In the genomic region with DNA sequence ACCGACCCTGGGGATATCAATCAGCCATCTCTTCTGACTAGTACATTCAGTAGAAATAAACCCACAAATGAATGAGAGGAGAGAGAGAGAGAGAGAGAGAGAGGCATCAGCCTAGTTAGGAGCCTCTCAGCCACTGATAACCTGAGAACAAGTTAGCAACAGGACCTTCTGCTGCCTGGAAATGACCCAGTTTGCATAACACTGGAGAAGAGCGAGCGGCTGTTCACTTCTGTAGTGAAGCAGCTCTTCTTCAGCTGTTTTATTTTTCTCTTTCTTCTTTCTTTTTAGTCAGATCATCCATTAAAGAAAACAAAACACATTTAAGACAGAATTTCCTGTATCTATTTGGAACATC, we compare ENCODE assay signal across 14 mouse cellular contexts.
DNase-seq lines count a peak whose midpoint lies in the region; ATAC-seq lines count a peak whose summit lies in the region.
"Had no signal": no experiment of that assay in that cellular context is flagged by ENCODE, and none has a peak within 500 bp of the region (broad histone marks: within the 10 kb centered on the region; RNA-seq: fewer than 3 reads in every experiment).

No protein-coding gene starts in this region.

- H3K36me3 ChIP-seq in kidney, embryonic 15.5 days: no peaks in the 10 kb centered on the region
- H3K36me3 ChIP-seq in limb, embryonic 12.5 days: no peaks in the 10 kb centered on the region
- H3K36me3 ChIP-seq: heart, embryonic 10.5 days; liver, embryonic 12.5 days had no signal

- H3K27ac ChIP-seq in kidney, embryonic 15.5 days: peak overlapping the region; percentile 64; the same call in 1 of the 2 replicates
- H3K27ac ChIP-seq in limb, embryonic 12.5 days: peak overlapping the region; percentile 66
- H3K27ac ChIP-seq: heart, embryonic 10.5 days; liver, embryonic 12.5 days; macrophage had no signal

- 34% methylated on average over 3 of the region's 3 CpGs for WGBS in kidney, embryonic 15.5 days
- WGBS in limb, embryonic 12.5 days: 29% methylated on average over 3 of the region's 3 CpGs

- H3K4me3 ChIP-seq in kidney, embryonic 15.5 days (replicated peaks): no peak overlapping the region
- no peak overlapping the region for H3K4me3 ChIP-seq in limb, embryonic 12.5 days (replicated peaks)
- H3K4me3 ChIP-seq: heart, embryonic 10.5 days; liver, embryonic 12.5 days; myocyte had no signal

- H3K27me3 ChIP-seq in kidney, embryonic 15.5 days: no peaks in the 10 kb centered on the region
- no peaks in the 10 kb centered on the region for H3K27me3 ChIP-seq in limb, embryonic 12.5 days
- H3K27me3 ChIP-seq: liver, embryonic 12.5 days had no signal

- no peak for ATAC-seq in kidney, embryonic 15.5 days (replicated peaks; ENCODE audit: low FRiP score)
- ATAC-seq in limb, embryonic 12.5 days (ENCODE audit: insufficient number of reproducible peaks, insufficient read depth, low FRiP score, low TSS enrichment, low read depth): no peak
- no peak for ATAC-seq in megakaryocyte-erythroid progenitor cell, adult 5-6 weeks (replicated peaks; ENCODE audit: low FRiP score, low TSS enrichment, poor library complexity, severe bottlenecking)
- ATAC-seq: inflammation-experienced regulatory T-cells, adult 6 months; liver, embryonic 12.5 days had no signal

- no peaks in the 10 kb centered on the region for H3K9me3 ChIP-seq in kidney, embryonic 15.5 days (replicated peaks)
- peaks cover 4% of the 10 kb centered on the region; the same call in 1 of the 2 replicates for H3K9me3 ChIP-seq in limb, embryonic 12.5 days
- H3K9me3 ChIP-seq: heart, embryonic 10.5 days; liver, embryonic 12.5 days had no signal

- DNase-seq in cerebellum, postnatal 14 days: peak; percentile 17 to 28
- DNase-seq in cerebellum, adult 8-10 months: no peak
- DNase-seq in kidney, postnatal 25 days: no peak
- peak; percentile 25 for DNase-seq in R1 (ENCODE audit: low read depth, low spot score)
- DNase-seq in adrenal gland, adult (ENCODE audit: inconsistent age in 2 of 2, low spot score in 1 of 2): no peak
- DNase-seq: thymus, adult 18-20 months had no signal

- H3K4me1 ChIP-seq in kidney, embryonic 15.5 days: peaks cover 13% of the 10 kb centered on the region
- peaks cover 24% of the 10 kb centered on the region for H3K4me1 ChIP-seq in limb, embryonic 12.5 days (replicated peaks)
- H3K4me1 ChIP-seq: liver, embryonic 12.5 days had no signal

- no peak overlapping the region for H3K4me2 ChIP-seq in kidney, embryonic 15.5 days
- no peak overlapping the region for H3K4me2 ChIP-seq in limb, embryonic 12.5 days
- H3K4me2 ChIP-seq: liver, embryonic 12.5 days had no signal

- no peak overlapping the region for H3K9ac ChIP-seq in kidney, embryonic 15.5 days
- no peak overlapping the region for H3K9ac ChIP-seq in limb, embryonic 12.5 days (replicated peaks)
- H3K9ac ChIP-seq: liver, embryonic 12.5 days had no signal

Comparison
In these comparisons a context has a peak if more than half of its experiments do, and no peak if none do; other contexts are left out.
1. DNase-seq: peak in cerebellum, postnatal 14 days (2 of 2) and R1 (single experiment); none in cerebellum, adult 8-10 months (single experiment), kidney, postnatal 25 days (0 of 2) and adrenal gland, adult (0 of 2).